Mouse (Mus musculus): Measurements from ENCODE around the gene Epn2.

The Epn2 gene

GRCm38 (mm10) chr11:61492749-61493401 lies 86.6 kb downstream of the Epn2 start:
- in situ Hi-C loops (cut with MseI, MboI), result no loop called here

- in situ Hi-C loops (cut with MseI, MboI), result no loop called here
These were observed 88.5 kb downstream of the Epn2 start for GRCm38 (mm10) chr11:61490944-61491520.

GRCm38 (mm10) chr11:61489874-61490273 lies 89.6 kb downstream of the Epn2 start:
- in situ Hi-C loops (cut with MseI, MboI), result no loop called here

GRCm38 (mm10) chr11:61489085-61489484 lies 90.4 kb downstream of the Epn2 start:
- in situ Hi-C loops (cut with MseI, MboI), result no loop called here

GRCm38 (mm10) chr11:61487936-61488335 lies 91.6 kb downstream of the Epn2 start:
- in situ Hi-C loops (cut with MseI, MboI), result no loop called here

- in situ Hi-C loops (cut with MseI, MboI), result no loop called here
These were observed 92.1 kb downstream of the Epn2 start for GRCm38 (mm10) chr11:61487401-61487800.

GRCm38 (mm10) chr11:61486458-61487219 lies 92.8 kb downstream of the Epn2 start:
- in situ Hi-C loops (cut with MseI, MboI), result no loop called here

GRCm38 (mm10) chr11:61485541-61486457 lies 93.7 kb downstream of the Epn2 start:
- in situ Hi-C loops (cut with MseI, MboI), result no loop called here

- in situ Hi-C loops (cut with MseI, MboI), result no loop called here
These were observed 94.6 kb downstream of the Epn2 start, which contains the start of gene Mfap4 for GRCm38 (mm10) chr11:61484613-61485540. Mfap4 (plus strand) TSS chr11:61485431.

GRCm38 (mm10) chr11:61484256-61484612 lies 95.3 kb downstream of the Epn2 start:
- in situ Hi-C loops (cut with MseI, MboI), result no loop called here

- in situ Hi-C loops (cut with MseI, MboI), result no loop called here
These were observed 96.2 kb downstream of the Epn2 start for GRCm38 (mm10) chr11:61483226-61483845.

GRCm38 (mm10) chr11:61481239-61482090 lies 98.0 kb downstream of the Epn2 start:
- in situ Hi-C loops (cut with MseI, MboI), result no loop called here

GRCm38 (mm10) chr11:61478788-61479187 lies 100.7 kb downstream of the Epn2 start:
- in situ Hi-C loops (cut with MseI, MboI), result no loop called here

- in situ Hi-C loops (cut with MseI, MboI), result no loop called here
These were observed 101.7 kb downstream of the Epn2 start for GRCm38 (mm10) chr11:61477566-61478508.

GRCm38 (mm10) chr11:61476786-61477382 lies 102.6 kb downstream of the Epn2 start:
- in situ Hi-C loops (cut with MseI, MboI), result no loop called here

GRCm38 (mm10) chr11:61473630-61474029 lies 105.9 kb downstream of the Epn2 start:
- in situ Hi-C loops (cut with MseI, MboI), result no loop called here

- in situ Hi-C loops (cut with MseI, MboI), result no loop called here
These were observed 108.6 kb downstream of the Epn2 start for GRCm38 (mm10) chr11:61470880-61471279.
